Mouse (Mus musculus) forebrain, embryonic 13.5 days (tissue): ENCODE results near the gene 5031439G07Rik. TPM values are rescaled to one million over a fixed set of nuclear protein-coding genes. Genes with fewer than 3 reads are reported as not detected.
A peak's percentile ranks its signal among the peaks of the same experiment; 100 is the strongest.
"Not testable (repeated sequence)": the region's sequence is repeated elsewhere in the genome, so short reads cannot be mapped to it uniquely, and the experiment has no call there.

Source experiments
- ATAC-seq: fragments of 200-750 bp; cut with Nextera tagmentation; 2 replicates; pipeline ENCODE4 v1.8.0; 2017
- H3K27ac ChIP-seq: fragments of 300-500 bp; sonication (generic); 2 replicates; pipeline ENCODE4 v1.5.1; 2015; ENCODE audit warnings: inconsistent platforms, mild to moderate bottlenecking, moderate library complexity
- H3K27me3 ChIP-seq: fragments of 300-500 bp; sonication (generic); 2 replicates; pipeline ENCODE4 v1.6.1; 2015; ENCODE audit warnings: mild to moderate bottlenecking, inconsistent platforms
- H3K36me3 ChIP-seq: fragments of 300-500 bp; sonication (generic); 2 replicates; pipeline ENCODE4 v1.6.1; 2015; ENCODE audit warnings: mild to moderate bottlenecking, inconsistent platforms; ENCODE audit not compliant: poor library complexity, severe bottlenecking
- H3K4me1 ChIP-seq: fragments of 300-500 bp; sonication (generic); 2 replicates; pipeline ENCODE4 v1.6.1; 2015; ENCODE audit warnings: inconsistent platforms
- H3K4me2 ChIP-seq: fragments of 300-500 bp; sonication (generic); 2 replicates; pipeline ENCODE4 v1.6.1; 2015; ENCODE audit warnings: inconsistent platforms, mild to moderate bottlenecking, moderate library complexity
- H3K4me3 ChIP-seq: fragments of 300-500 bp; sonication (generic); 2 replicates; pipeline ENCODE4 v1.5.1; 2015; ENCODE audit warnings: mild to moderate bottlenecking, inconsistent platforms
- H3K9ac ChIP-seq: fragments of 300-500 bp; sonication (generic); 2 replicates; pipeline ENCODE4 v1.6.1; 2015; ENCODE audit warnings: mild to moderate bottlenecking, inconsistent platforms
- H3K9me3 ChIP-seq: fragments of 300-500 bp; sonication (generic); replicated peaks from 2 replicates; pipeline ENCODE4 v1.6.1; 2016; ENCODE audit warnings: inconsistent platforms
- WGBS: fragments of 180-500 bp; shearing (Covaris S2); methylation state at CpG from one replicate; pipeline ENCODE4 v1.1.7; 2015; 5-methylcytosine and 5-hydroxymethylcytosine counted together
- microRNA-seq: library from miRNA; unstranded; fragments of <30 nt; microRNA quantifications from one replicate; pipeline ENCODE4, GENCODE M21; 2016
- polyA plus RNA-seq: library from polyadenylated mRNA; unstranded; fragments of >200 nt; fragmentation: Nextera tagmentation; extraction: Ambion mirVana; gene quantifications from 2 replicates; pipeline ENCODE4 v1.2.1, GENCODE M21; 2015

The 5031439G07Rik gene
- polyA plus RNA-seq, 1 experiment from 2014 or later, result 14.1 TPM

GRCm38 (mm10) chr15:84896216-84896615 lies 92.1 kb downstream of the 5031439G07Rik start:
- H3K27me3 ChIP-seq, H3K27ac ChIP-seq, H3K9me3 ChIP-seq, H3K4me2 ChIP-seq, H3K36me3 ChIP-seq, ATAC-seq, H3K9ac ChIP-seq, H3K4me3 ChIP-seq: not testable (repeated sequence)
- 82% methylated on average over 10 of the region's 10 CpGs for WGBS
- peaks cover 17% of the 10 kb centered on the region for H3K4me1 ChIP-seq

Small RNAs within 50 kb of the gene (microRNA-seq; reads per million reads assigned to microRNA genes)
- 17.7 reads per million, percentile 29 among the genes with 10 or more reads in this experiment for gene Mir1249

Other genes starting within 250 kb of the 5031439G07Rik start
- gene Phf21b, start 132.5 kb downstream of the 5031439G07Rik start, polyA plus RNA-seq, result 16.4 and 17.1 TPM in 2 replicates
- 1.1 TPM in 2 replicates for gene Gm29666, start 68.5 kb downstream of the 5031439G07Rik start, polyA plus RNA-seq
- gene Nup50, start 65.1 kb downstream of the 5031439G07Rik start, polyA plus RNA-seq, result 41.9 and 44.7 TPM in 2 replicates
- 0.15 and 0.59 TPM in 2 replicates for gene Upk3a, start 28.6 kb upstream of the 5031439G07Rik start, polyA plus RNA-seq
- gene Fam118a, start 40.4 kb upstream of the 5031439G07Rik start, polyA plus RNA-seq, result 20.8 and 24.1 TPM in 2 replicates
- 0.13 and 0.21 TPM in 2 replicates for gene Smc1b, start 143.4 kb upstream of the 5031439G07Rik start, polyA plus RNA-seq
- 0.65 and 0.78 TPM in 2 replicates for gene Ribc2, start 143.5 kb upstream of the 5031439G07Rik start, polyA plus RNA-seq
- gene Fbln1, start 217.4 kb upstream of the 5031439G07Rik start, polyA plus RNA-seq, result 62.1 and 63.3 TPM in 2 replicates